Mouse (Mus musculus): Measurements from ENCODE around the gene Akap4. TPM values are rescaled to one million over a fixed set of nuclear protein-coding genes. Genes with fewer than 3 reads are reported as not detected.

Akap4 gene
- polyA plus RNA-seq (2017; shearing (Covaris generic)), result not detected

DNA sequence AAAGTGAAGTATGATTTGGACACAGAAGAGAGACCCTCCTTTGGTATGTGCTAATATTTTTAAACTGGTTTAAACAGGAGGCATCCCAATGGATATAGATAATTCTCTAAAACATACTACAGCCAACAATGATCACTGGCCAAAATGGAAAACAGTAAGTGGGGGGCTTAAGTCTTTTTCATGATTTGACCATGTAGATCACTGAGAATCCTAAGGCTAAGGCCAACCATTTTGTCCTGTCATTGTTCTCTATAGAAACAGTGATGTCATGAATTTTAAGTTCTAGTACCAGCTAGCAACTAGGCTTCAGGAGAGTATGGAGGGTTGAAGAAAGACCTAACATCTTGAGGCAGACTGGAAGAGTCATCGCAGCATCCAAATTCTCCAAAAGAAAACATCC lies at the start of gene Akap4:
Gene Akap4, plus strand, starts transcription at position 301 of the 400 bp plus-strand sequence.

DNA sequence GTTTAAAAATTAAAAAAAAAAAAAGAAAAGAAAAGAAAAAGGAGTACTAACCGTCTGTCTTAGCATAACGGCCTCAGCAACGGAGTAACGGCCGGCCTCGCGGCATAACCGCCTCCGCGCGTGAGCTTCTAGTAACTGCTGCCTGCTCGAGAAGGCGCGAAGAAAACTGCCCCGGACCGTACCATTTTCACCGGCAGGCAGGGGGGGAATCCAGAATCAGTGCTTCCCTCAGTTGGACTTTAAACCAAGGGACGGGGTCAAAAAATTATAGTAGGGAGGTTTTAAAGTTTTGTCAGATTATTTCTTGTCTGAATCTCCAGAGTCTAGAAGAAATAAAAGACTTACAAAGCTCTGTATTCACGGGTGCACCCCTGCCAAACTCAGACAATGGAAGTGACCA lies 25.8 kb upstream of the Akap4 start, which contains the start of gene Ccnb3:
Gene Ccnb3, minus strand, starts transcription at position 101 of the 400 bp plus-strand sequence.

Other genes with a start within 250 kb of the Akap4 start
- gene Ccnb3, start 25.9 kb upstream of the Akap4 start, polyA plus RNA-seq (2017; shearing (Covaris generic)), result not detected

All from activated CD4-positive, CD25-positive, alpha-beta regulatory T cell, adult 9 weeks (primary cell).